Mouse (Mus musculus): Measurements from ENCODE around the gene Slc27a4. TPM values are rescaled to one million over a fixed set of nuclear protein-coding genes. Genes with fewer than 3 reads are reported as not detected.

The Slc27a4 gene
- polyA plus RNA-seq, 1 experiment: 8.7 TPM

DNA sequence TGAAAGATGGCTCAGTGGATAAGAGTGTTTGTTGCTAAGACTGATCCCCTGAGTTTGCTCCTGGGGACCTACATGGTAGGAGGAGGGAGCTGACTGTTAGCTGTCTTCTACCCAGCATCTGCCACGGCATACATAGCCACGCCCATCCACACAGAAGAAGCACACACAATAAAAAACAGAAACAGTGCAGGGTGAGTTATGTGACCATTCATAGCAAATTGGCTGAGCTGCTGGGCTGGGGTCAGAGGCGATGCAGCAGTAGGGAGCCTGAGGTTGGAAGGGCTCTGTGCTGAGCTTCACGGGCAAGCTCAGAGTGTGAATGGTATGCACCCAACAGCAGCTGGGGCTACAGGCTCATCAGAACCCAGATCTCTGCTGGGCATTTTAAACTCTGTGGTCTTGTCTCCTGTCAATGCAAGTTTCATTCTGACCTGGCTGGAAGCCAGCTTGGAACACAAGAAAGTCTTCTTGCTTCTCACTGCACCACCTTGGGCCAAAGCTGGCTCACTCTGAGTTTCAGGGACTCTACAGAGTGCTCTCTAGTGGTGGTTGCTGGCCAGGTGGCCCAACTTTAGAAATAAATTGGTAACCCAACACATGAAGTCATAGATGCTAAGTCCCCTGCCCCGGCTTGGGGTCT is 47.5 kb downstream of the Slc27a4 start:
- Histone ChIP-seq H3K9me3 (replicated peaks; ENCODE audit: control insufficient read depth, insufficient read depth, low read length, poor library complexity, severe bottlenecking) (no peaks in the 10 kb centered on the region), H3K36me3 (ENCODE audit: control insufficient read depth, insufficient read depth, low read length, poor library complexity, severe bottlenecking) (no peaks in the 10 kb centered on the region), H3K27me3 (ENCODE audit: control insufficient read depth, insufficient read depth, low read length, poor library complexity, severe bottlenecking) (no peaks in the 10 kb centered on the region; the same call in 1 of the 2 replicates), H3K4me3 (ENCODE audit: low read depth, low read length) (no peak overlapping the region), H3K27ac (ENCODE audit: insufficient read depth, low read length) (no peak overlapping the region), H3K9ac (ENCODE audit: low read depth, poor library complexity, severe bottlenecking) (no peak overlapping the region), H3K4me1 (ENCODE audit: control insufficient read depth, insufficient read depth, low read length) (no peaks in the 10 kb centered on the region)
- TF ChIP-seq EP300 (IDR thresholded peaks at IDR 0.05; ENCODE audit: insufficient read depth, low read depth, low read length) (no peak), POLR2A (IDR thresholded peaks at IDR 0.05; ENCODE audit: insufficient read depth, low read length) (no peak), CTCF (IDR thresholded peaks at IDR 0.05; ENCODE audit: low read depth, low read length) (no peak)

DNA sequence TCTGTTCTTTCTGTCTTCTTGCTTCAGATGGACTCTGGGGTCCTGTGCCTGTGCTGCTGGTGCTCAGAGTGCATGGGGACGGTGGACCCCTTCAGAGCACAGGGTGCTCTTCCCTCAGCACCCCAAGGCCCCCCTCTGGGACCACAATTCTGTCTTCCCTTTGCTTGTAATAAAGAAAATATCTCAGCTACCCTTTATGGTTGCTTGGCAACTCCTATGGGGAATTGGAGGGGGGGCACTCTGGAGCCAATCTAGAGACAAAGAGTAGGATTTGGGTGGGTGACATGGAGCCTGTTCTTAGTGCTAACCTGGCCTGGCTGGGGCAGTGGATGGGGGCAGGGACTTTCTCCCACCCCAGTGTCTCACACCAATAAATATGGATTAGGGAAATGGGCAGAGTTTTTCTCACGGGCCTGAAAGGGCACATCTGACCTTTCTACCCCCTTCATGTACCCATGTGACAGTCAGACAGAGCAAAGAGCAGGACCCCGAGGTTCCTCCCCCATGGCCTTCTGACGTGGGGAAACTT is 50.6 kb downstream of the Slc27a4 start:
- Histone ChIP-seq H3K9ac (ENCODE audit: low read depth, poor library complexity, severe bottlenecking) (no peak overlapping the region), H3K4me1 (ENCODE audit: control insufficient read depth, insufficient read depth, low read length) (no peaks in the 10 kb centered on the region), H3K36me3 (ENCODE audit: control insufficient read depth, insufficient read depth, low read length, poor library complexity, severe bottlenecking) (no peaks in the 10 kb centered on the region), H3K27me3 (ENCODE audit: control insufficient read depth, insufficient read depth, low read length, poor library complexity, severe bottlenecking) (no peaks in the 10 kb centered on the region), H3K27ac (ENCODE audit: insufficient read depth, low read length) (no peak overlapping the region), H3K4me3 (ENCODE audit: low read depth, low read length) (no peak overlapping the region), H3K9me3 (replicated peaks; ENCODE audit: control insufficient read depth, insufficient read depth, low read length, poor library complexity, severe bottlenecking) (no peaks in the 10 kb centered on the region)
- TF ChIP-seq POLR2A (IDR thresholded peaks at IDR 0.05; ENCODE audit: insufficient read depth, low read length): no peak
- no peak for TF ChIP-seq CTCF (IDR thresholded peaks at IDR 0.05; ENCODE audit: low read depth, low read length)
- no peak for TF ChIP-seq EP300 (IDR thresholded peaks at IDR 0.05; ENCODE audit: insufficient read depth, low read depth, low read length)

DNA sequence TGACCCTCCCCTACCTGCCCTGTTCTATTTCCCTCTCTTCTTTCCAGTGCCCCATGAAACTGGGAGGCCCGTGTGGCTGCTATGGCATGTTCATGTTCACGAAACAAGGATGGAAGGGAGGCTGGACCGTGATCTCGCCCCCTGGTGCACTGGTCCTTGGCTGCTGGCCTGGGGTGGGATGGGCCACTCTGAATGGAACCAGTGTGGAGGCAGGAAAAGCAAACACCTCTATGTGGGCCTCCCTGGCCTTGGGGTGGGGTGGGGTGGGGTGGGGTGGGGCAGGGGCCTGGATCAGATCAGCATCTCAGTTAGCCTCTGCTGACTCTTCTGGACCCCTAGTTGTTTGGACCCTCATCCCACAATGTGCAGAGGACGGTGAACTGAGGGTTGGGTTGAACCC is 51.3 kb downstream of the Slc27a4 start:
- Histone ChIP-seq H3K9ac (ENCODE audit: low read depth, poor library complexity, severe bottlenecking) (no peak overlapping the region), H3K4me3 (ENCODE audit: low read depth, low read length) (no peak overlapping the region), H3K27me3 (ENCODE audit: control insufficient read depth, insufficient read depth, low read length, poor library complexity, severe bottlenecking) (no peaks in the 10 kb centered on the region), H3K4me1 (ENCODE audit: control insufficient read depth, insufficient read depth, low read length) (no peaks in the 10 kb centered on the region), H3K36me3 (ENCODE audit: control insufficient read depth, insufficient read depth, low read length, poor library complexity, severe bottlenecking) (no peaks in the 10 kb centered on the region), H3K27ac (ENCODE audit: insufficient read depth, low read length) (no peak overlapping the region), H3K9me3 (replicated peaks; ENCODE audit: control insufficient read depth, insufficient read depth, low read length, poor library complexity, severe bottlenecking) (no peaks in the 10 kb centered on the region)
- TF ChIP-seq EP300 (IDR thresholded peaks at IDR 0.05; ENCODE audit: insufficient read depth, low read depth, low read length) (no peak), POLR2A (IDR thresholded peaks at IDR 0.05; ENCODE audit: insufficient read depth, low read length) (no peak), CTCF (IDR thresholded peaks at IDR 0.05; ENCODE audit: low read depth, low read length) (no peak)

DNA sequence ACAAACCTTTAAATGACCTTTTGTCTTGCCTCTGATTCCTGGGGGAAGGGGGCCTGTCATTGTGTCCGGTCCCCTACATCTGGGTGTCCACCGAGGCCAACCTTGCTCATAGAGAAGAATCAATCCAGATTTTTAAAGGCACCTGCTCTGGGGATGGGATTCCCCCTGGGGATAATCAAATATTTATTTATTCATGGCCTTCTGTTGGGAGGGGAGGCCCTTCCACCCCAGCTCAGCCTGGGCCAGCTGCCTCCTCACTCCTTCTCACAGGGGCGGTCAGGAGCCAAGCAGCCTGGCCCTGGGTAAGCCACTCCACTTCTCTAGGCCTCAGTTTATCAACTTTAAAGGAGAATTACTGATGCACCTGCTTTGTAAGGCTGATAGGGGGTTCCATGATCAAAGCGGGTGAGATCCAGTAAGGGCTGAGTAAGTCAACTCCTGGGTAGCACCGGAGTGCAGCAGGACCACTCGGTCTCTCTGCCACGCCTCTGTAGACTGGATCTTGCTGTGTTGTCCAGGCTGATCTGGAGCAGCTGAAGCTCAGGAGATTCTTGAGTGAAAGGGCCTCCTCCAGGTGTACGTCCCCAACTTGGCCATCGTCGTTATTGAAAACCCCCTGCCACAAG is 53.3 kb downstream of the Slc27a4 start:
- Histone ChIP-seq H3K4me3 (ENCODE audit: low read depth, low read length) (no peak overlapping the region), H3K9ac (ENCODE audit: low read depth, poor library complexity, severe bottlenecking) (no peak overlapping the region), H3K4me1 (ENCODE audit: control insufficient read depth, insufficient read depth, low read length) (no peaks in the 10 kb centered on the region), H3K27ac (ENCODE audit: insufficient read depth, low read length) (no peak overlapping the region), H3K9me3 (replicated peaks; ENCODE audit: control insufficient read depth, insufficient read depth, low read length, poor library complexity, severe bottlenecking) (no peaks in the 10 kb centered on the region), H3K36me3 (ENCODE audit: control insufficient read depth, insufficient read depth, low read length, poor library complexity, severe bottlenecking) (no peaks in the 10 kb centered on the region), H3K27me3 (ENCODE audit: control insufficient read depth, insufficient read depth, low read length, poor library complexity, severe bottlenecking) (no peaks in the 10 kb centered on the region)
- TF ChIP-seq CTCF (IDR thresholded peaks at IDR 0.05; ENCODE audit: low read depth, low read length) (no peak), POLR2A (IDR thresholded peaks at IDR 0.05; ENCODE audit: insufficient read depth, low read length) (no peak)

DNA sequence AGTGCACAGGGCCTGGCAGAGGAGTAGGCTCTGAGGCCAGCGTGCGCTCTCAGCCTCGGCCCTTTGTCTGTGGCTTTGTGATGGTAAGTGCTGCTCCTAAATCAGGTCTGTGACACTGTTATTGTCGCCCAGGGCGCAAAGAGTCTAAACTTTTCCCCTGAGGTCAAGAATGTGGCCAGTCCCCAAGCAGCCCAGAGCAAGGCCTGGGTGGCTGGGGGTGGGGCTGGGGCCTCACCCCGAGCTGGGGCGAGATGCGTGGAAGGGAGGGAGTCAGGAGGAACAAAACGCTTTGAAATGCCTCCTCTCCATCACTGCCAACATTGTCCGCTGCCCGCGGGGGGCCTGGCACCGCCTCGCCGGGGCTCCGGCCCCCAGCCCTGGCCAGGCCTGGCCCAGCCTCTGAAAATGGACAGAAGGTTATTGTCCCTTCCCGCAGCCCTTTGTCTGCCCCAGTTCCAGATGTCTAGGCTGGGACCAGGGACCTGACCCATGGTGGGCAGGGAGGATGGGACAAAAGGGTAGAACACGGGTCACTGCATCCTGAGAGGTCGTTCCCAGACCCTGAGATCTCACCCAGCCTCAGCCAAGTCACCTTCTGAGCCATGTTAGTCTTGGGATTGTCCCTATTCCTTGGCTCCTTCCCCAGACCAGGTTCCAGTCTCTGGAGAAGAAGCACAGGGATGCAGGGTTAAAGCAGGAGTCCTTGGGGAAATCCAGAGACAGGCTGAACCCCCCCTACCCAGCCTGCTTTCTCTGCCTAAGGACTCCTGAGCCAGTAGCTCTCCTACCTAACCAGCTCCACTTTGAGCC is 54.2 kb downstream of the Slc27a4 start:
- no peak overlapping the region for H3K9ac ChIP-seq (ENCODE audit: low read depth, poor library complexity, severe bottlenecking)
- H3K27ac ChIP-seq (ENCODE audit: insufficient read depth, low read length): no peak overlapping the region
- no peaks in the 10 kb centered on the region for H3K4me1 ChIP-seq (ENCODE audit: control insufficient read depth, insufficient read depth, low read length)
- TF ChIP-seq EP300 (IDR thresholded peaks at IDR 0.05; ENCODE audit: insufficient read depth, low read depth, low read length) (peak; percentile 65; the same call in 1 of the 2 replicates), POLR2A (IDR thresholded peaks at IDR 0.05; ENCODE audit: insufficient read depth, low read length) (no peak), CTCF (IDR thresholded peaks at IDR 0.05; ENCODE audit: low read depth, low read length) (no peak)
- H3K9me3 ChIP-seq (replicated peaks; ENCODE audit: control insufficient read depth, insufficient read depth, low read length, poor library complexity, severe bottlenecking): no peaks in the 10 kb centered on the region
- H3K27me3 ChIP-seq (ENCODE audit: control insufficient read depth, insufficient read depth, low read length, poor library complexity, severe bottlenecking): no peaks in the 10 kb centered on the region
- H3K4me3 ChIP-seq (ENCODE audit: low read depth, low read length): no peak overlapping the region
- no peaks in the 10 kb centered on the region for H3K36me3 ChIP-seq (ENCODE audit: control insufficient read depth, insufficient read depth, low read length, poor library complexity, severe bottlenecking)

All from ES-Bruce4 (cell line).